Mouse (Mus musculus) macrophage (primary cell): ENCODE measurements at regions not wholly inside any gene's neighbourhood (a gene's known extent, or its start where the extent isn't known, plus 50 kb on each side); places are given as distances from the start of the nearest gene placed in this dataset.
"Not testable (repeated sequence)": the region's sequence is repeated elsewhere in the genome, so short reads cannot be mapped to it uniquely, and the experiment has no call there.

Experiments
- H3K27ac ChIP-seq: fragments of 350-480 bp; formaldehyde crosslinking; 2 replicates; pipeline ENCODE4 v1.9.0; 2021
- H3K36me3 ChIP-seq: fragments of 350-480 bp; formaldehyde crosslinking; 2 replicates; pipeline ENCODE4 v1.9.0; 2021; ENCODE audit errors: inconsistent target
- H3K4me3 ChIP-seq: fragments of 350-480 bp; formaldehyde crosslinking; 2 replicates; pipeline ENCODE4 v1.9.0; 2021; ENCODE audit errors: inconsistent target
- H3K79me2 ChIP-seq: fragments of 350-480 bp; formaldehyde crosslinking; 2 replicates; pipeline ENCODE4 v1.9.0; 2021; ENCODE audit errors: inconsistent target
- WGBS: methylation state at CpG from one replicate; pipeline ENCODE4 v1.1.7; 2026; ENCODE audit warnings: inconsistent platforms; ENCODE audit not compliant: missing documents; 5-methylcytosine and 5-hydroxymethylcytosine counted together

DNA sequence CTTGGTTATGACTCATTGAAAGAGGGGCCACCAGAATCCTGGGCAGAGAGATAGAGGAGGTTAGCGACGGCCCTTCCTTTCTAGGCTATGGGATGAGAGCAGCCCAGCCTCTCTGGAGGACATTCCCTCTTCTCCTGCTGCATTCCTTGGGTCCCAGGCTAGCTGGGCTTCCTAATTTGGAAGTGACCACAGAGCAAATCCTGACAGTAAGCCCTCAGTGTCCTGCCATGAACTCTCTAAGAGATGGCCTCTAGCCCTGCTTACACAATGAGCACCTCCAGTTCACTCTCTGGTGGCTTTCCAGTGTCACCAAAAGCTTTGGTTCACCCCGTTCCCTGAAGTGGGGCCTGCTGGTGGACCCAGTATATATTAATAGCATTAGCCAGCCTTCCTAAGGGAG is 64.1 kb upstream of the Rmdn2 start:
- H3K4me3 ChIP-seq: no peak overlapping the region
- no peaks in the 10 kb centered on the region for H3K79me2 ChIP-seq
- no peak overlapping the region for H3K27ac ChIP-seq
- no peaks in the 10 kb centered on the region for H3K36me3 ChIP-seq
- WGBS: 86% methylated on average over 3 of the region's 3 CpGs

DNA sequence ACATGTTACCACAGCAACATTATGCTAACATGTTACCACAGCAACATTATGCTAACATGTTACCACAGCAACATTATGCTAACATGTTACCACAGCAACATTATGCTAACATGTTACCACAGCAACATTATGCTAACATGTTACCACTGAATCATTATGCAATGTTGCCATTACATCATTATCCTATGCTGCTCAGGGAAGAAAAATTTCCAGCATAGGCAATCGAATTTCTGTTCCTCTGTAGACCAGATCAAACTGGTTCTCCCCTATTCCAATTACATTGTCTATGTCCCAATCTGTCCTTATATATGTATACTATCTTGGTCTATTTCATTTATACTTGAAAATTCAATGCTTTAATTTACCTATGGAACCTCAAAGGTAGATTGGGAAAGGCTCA is 61.3 kb upstream of the Rmdn2 start:
- not testable (repeated sequence) for H3K36me3 ChIP-seq, H3K27ac ChIP-seq
- WGBS: 53% methylated on average over 1 of the region's 1 CpGs

DNA sequence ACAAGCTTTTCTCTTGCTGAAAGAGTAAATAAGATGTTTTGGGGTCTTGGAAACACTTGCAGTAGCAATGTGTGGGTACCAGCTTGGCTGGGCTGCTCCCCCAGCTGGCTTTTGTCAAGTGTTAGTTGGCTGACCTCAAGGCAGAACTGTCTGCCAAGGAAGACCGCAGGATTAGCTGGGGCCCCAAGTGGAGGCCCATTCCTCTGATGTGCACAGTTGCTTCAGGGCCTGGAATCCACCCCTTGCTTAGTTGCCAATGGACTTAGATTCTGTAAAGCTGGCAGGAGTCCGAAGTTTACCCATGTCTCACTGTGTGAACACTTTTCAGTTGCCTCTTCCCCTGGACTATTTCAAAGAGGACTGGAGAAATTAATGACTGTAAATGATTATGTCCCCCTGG is 57.8 kb upstream of the Rmdn2 start:
- Histone ChIP-seq H3K27ac (no peak overlapping the region), H3K79me2 (no peaks in the 10 kb centered on the region), H3K36me3 (no peaks in the 10 kb centered on the region), H3K4me3 (no peak overlapping the region)
- WGBS: 96% methylated on average over 2 of the region's 2 CpGs

More for the DNA sequence above, 61.3 kb upstream of the Rmdn2 start:
- not testable (repeated sequence) for H3K79me2 ChIP-seq, H3K4me3 ChIP-seq

DNA sequence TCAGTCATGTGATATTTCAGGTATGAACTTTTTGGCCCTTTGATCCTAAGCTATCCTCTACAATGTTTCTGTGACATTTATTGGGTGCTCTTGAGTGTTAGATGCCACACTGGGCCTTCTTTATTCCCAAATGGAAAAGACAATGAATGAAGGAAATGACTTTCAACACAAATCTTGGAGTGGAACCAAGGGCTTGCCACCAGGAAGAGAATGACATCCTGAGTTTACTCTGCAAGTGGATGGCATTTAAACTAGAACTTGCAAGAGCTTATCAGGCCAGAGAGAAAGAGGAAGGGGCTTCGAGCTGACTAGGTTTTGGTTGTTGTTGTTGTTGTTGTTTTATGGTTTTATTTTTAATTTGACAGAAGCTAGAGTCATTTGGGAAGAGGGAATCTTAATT is 56.1 kb upstream of the Rmdn2 start:
- 45% methylated on average over 1 of the region's 1 CpGs for WGBS
- no peak overlapping the region for H3K4me3 ChIP-seq
- no peak overlapping the region for H3K27ac ChIP-seq
- no peaks in the 10 kb centered on the region for H3K36me3 ChIP-seq
- no peaks in the 10 kb centered on the region for H3K79me2 ChIP-seq
